Mouse (Mus musculus) central nervous system, embryonic 14 days (tissue): ENCODE results near the gene Lrriq3. TPM values are rescaled to one million over a fixed set of nuclear protein-coding genes. Genes with fewer than 3 reads are reported as not detected.

Experiments
- polyA plus RNA-seq: library from polyadenylated mRNA; depleted of rRNA; stranded (reverse); fragments of >200 nt; gene quantifications from 2 replicates; pipeline ENCODE4 v1.2.3, GENCODE M21; 2012; rRNA removed

The Lrriq3 gene
- 0.58 and 0.80 TPM in 2 replicates for polyA plus RNA-seq

DNA sequence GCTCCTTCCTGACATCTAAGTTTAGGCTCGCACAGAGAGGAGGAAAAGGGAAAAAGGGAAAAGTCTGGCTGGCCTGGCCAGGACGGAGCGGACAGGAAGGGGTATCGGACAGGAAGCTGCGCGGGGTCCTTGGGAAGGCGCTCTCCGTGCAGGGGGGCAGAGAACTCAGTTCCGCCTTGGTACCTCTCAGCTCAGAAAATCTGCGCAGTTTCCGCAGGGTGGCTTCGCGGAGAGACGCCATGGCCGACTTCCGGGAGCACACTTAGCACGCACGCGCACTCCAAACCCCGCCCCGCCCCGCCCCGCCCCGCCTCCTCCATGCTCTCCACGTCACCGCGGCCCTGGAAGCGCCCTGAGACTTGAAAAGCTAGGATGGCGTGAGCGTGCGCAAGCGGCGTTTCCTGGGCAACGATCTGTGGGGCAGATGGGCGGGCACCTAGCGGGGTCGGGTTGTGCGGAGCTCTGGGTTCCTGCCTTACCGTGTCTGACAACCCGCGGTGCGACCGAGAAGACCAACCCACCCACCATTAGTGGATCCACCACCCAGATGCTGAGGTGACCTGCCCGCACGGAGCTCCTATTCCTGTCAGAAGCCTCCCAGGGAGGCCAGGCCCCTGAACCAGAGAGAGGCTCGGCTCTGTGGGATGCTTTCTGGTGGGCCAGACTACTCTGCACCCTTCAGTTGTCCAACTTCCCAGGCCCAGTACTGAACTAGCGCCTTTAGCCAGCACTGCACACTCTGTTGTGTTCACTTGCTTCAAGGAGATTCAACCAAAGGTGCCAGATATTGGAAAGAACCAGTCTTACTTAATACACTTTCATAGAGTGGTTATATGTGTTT lies at the start of gene Lrriq3, which contains the start of gene Fpgt:
Gene Lrriq3, plus strand, starts transcription at position 319 of the 841 bp plus-strand sequence.
Gene Fpgt, minus strand, starts transcription at position 288 of the 841 bp plus-strand sequence.

GRCm38 (mm10) chr3:155055231-155055916 lies 37.9 kb upstream of the Lrriq3 start, which contains the start of gene Tnni3k:
Gene Tnni3k, minus strand, starts transcription at chr3:155055407.

Other genes starting within 250 kb of the Lrriq3 start
- gene Tnni3k, start 38.0 kb upstream of the Lrriq3 start, polyA plus RNA-seq, result 0.02 and 0.04 TPM in 2 replicates
- 15.5 and 18.5 TPM in 2 replicates for gene Fpgt, start within 50 bp of the Lrriq3 start, polyA plus RNA-seq